Mouse (Mus musculus): Measurements from ENCODE around the gene Mlph. TPM values are rescaled to one million over a fixed set of nuclear protein-coding genes. Genes with fewer than 3 reads are reported as not detected.

The Mlph gene
- polyA plus RNA-seq (2015; fragmentation: Nextera tagmentation; extraction: Ambion mirVana): 0.09 and 0.31 TPM in 2 replicates

- H3K9me3 ChIP-seq (replicated peaks): no peaks in the 10 kb centered on the region; the same call in none of the 2 replicates
- peak within 1 kb of the TSS; percentile 47 for H3K4me2 ChIP-seq
Observed at GRCm38 (mm10) chr1:90914948-90915569, at the start of gene Mlph. Mlph (plus strand) TSS chr1:90915085.

GRCm38 (mm10) chr1:90866734-90867133 is 48.2 kb upstream of the Mlph start:
- Histone ChIP-seq H3K36me3 (no peaks in the 10 kb centered on the region), H3K27me3 (replicated peaks) (no peaks in the 10 kb centered on the region), H3K9me3 (replicated peaks) (no peaks in the 10 kb centered on the region), H3K4me1 (no peaks in the 10 kb centered on the region), H3K9ac (replicated peaks) (no peak overlapping the region), H3K27ac (replicated peaks) (no peak overlapping the region), H3K4me3 (replicated peaks) (no peak overlapping the region), H3K4me2 (no peak overlapping the region)
- no peak for ATAC-seq (ENCODE audit: low FRiP score)
- WGBS: 76% methylated on average over 7 of the region's 7 CpGs

More at GRCm38 (mm10) chr1:90914948-90915569, at the start of gene Mlph:
- 12% methylated on average over 18 of the region's 18 CpGs for WGBS
- Histone ChIP-seq H3K36me3 (no peaks in the 10 kb centered on the region), H3K4me3 (replicated peaks) (peak within 1 kb of the TSS; percentile 9), H3K9ac (replicated peaks) (no peak within 1 kb of the TSS), H3K4me1 (peaks cover 10% of the 10 kb centered on the region), H3K27ac (replicated peaks) (no peak within 1 kb of the TSS), H3K27me3 (replicated peaks) (peaks cover 3% of the 10 kb centered on the region; the same call in 1 of the 2 replicates)
- no peak for ATAC-seq (ENCODE audit: low FRiP score)

- Histone ChIP-seq H3K4me3 (replicated peaks) (no peak overlapping the region), H3K4me2 (no peak overlapping the region), H3K27me3 (replicated peaks) (no peaks in the 10 kb centered on the region), H3K9me3 (replicated peaks) (no peaks in the 10 kb centered on the region), H3K9ac (replicated peaks) (no peak overlapping the region), H3K4me1 (no peaks in the 10 kb centered on the region), H3K36me3 (no peaks in the 10 kb centered on the region), H3K27ac (replicated peaks) (no peak overlapping the region)
- 86% methylated on average over 2 of the region's 2 CpGs for WGBS
- no peak for ATAC-seq (ENCODE audit: low FRiP score)
Observed at GRCm38 (mm10) chr1:90870581-90870980, 44.3 kb upstream of the Mlph start.

- Histone ChIP-seq H3K4me1 (no peaks in the 10 kb centered on the region), H3K27ac (replicated peaks) (no peak overlapping the region), H3K9me3 (replicated peaks) (no peaks in the 10 kb centered on the region), H3K4me2 (no peak overlapping the region), H3K27me3 (replicated peaks) (no peaks in the 10 kb centered on the region), H3K36me3 (no peaks in the 10 kb centered on the region), H3K9ac (replicated peaks) (no peak overlapping the region), H3K4me3 (replicated peaks) (no peak overlapping the region)
- no peak for ATAC-seq (ENCODE audit: low FRiP score)
- 90% methylated on average over 8 of the region's 8 CpGs for WGBS
Observed at GRCm38 (mm10) chr1:90875371-90875770, 39.5 kb upstream of the Mlph start.

- no peaks in the 10 kb centered on the region for H3K27me3 ChIP-seq (replicated peaks)
- 38% methylated on average over 2 of the region's 2 CpGs for WGBS
- H3K27ac ChIP-seq (replicated peaks): no peak overlapping the region
- no peak overlapping the region for H3K4me3 ChIP-seq (replicated peaks)
- no peak overlapping the region for H3K9ac ChIP-seq (replicated peaks)
- no peaks in the 10 kb centered on the region for H3K36me3 ChIP-seq
- no peak for ATAC-seq (ENCODE audit: low FRiP score)
- no peaks in the 10 kb centered on the region for H3K4me1 ChIP-seq
- H3K4me2 ChIP-seq: no peak overlapping the region
- no peaks in the 10 kb centered on the region for H3K9me3 ChIP-seq (replicated peaks)
Observed at GRCm38 (mm10) chr1:90875961-90876360, 38.9 kb upstream of the Mlph start.

- no peak overlapping the region for H3K9ac ChIP-seq (replicated peaks)
- H3K9me3 ChIP-seq (replicated peaks): no peaks in the 10 kb centered on the region
- H3K4me1 ChIP-seq: no peaks in the 10 kb centered on the region
- no peaks in the 10 kb centered on the region for H3K27me3 ChIP-seq (replicated peaks)
- H3K4me3 ChIP-seq (replicated peaks): no peak overlapping the region
- ATAC-seq (ENCODE audit: low FRiP score): no peak
- WGBS: 80% methylated on average over 5 of the region's 5 CpGs
- no peak overlapping the region for H3K27ac ChIP-seq (replicated peaks)
- no peak overlapping the region for H3K4me2 ChIP-seq
- no peaks in the 10 kb centered on the region for H3K36me3 ChIP-seq
Observed at GRCm38 (mm10) chr1:90876486-90877270, 38.2 kb upstream of the Mlph start.

GRCm38 (mm10) chr1:90885771-90886460 is 29.0 kb upstream of the Mlph start:
- Histone ChIP-seq H3K9ac (replicated peaks) (no peak overlapping the region), H3K27ac (replicated peaks) (no peak overlapping the region), H3K9me3 (replicated peaks) (no peaks in the 10 kb centered on the region), H3K36me3 (no peaks in the 10 kb centered on the region), H3K4me1 (no peaks in the 10 kb centered on the region), H3K4me3 (replicated peaks) (no peak overlapping the region), H3K27me3 (replicated peaks) (no peaks in the 10 kb centered on the region), H3K4me2 (no peak overlapping the region)
- WGBS: 80% methylated on average over 5 of the region's 6 CpGs
- no peak for ATAC-seq (ENCODE audit: low FRiP score)

- ATAC-seq (ENCODE audit: low FRiP score): no peak
- Histone ChIP-seq H3K27ac (replicated peaks) (no peak overlapping the region), H3K36me3 (no peaks in the 10 kb centered on the region), H3K4me3 (replicated peaks) (no peak overlapping the region), H3K27me3 (replicated peaks) (no peaks in the 10 kb centered on the region), H3K4me2 (no peak overlapping the region), H3K9me3 (replicated peaks) (no peaks in the 10 kb centered on the region), H3K9ac (replicated peaks) (no peak overlapping the region), H3K4me1 (peaks cover 7% of the 10 kb centered on the region)
- WGBS: 75% methylated on average over 3 of the region's 3 CpGs
Observed at GRCm38 (mm10) chr1:90894521-90894920, 20.4 kb upstream of the Mlph start.

GRCm38 (mm10) chr1:90895004-90895403 is 19.9 kb upstream of the Mlph start:
- Histone ChIP-seq H3K27ac (replicated peaks) (no peak overlapping the region), H3K9ac (replicated peaks) (no peak overlapping the region), H3K4me1 (peaks cover 7% of the 10 kb centered on the region), H3K4me2 (no peak overlapping the region), H3K27me3 (replicated peaks) (no peaks in the 10 kb centered on the region), H3K9me3 (replicated peaks) (no peaks in the 10 kb centered on the region), H3K36me3 (no peaks in the 10 kb centered on the region), H3K4me3 (replicated peaks) (no peak overlapping the region)
- ATAC-seq (ENCODE audit: low FRiP score): no peak
- WGBS: 90% methylated on average over 3 of the region's 3 CpGs

- no peaks in the 10 kb centered on the region for H3K27me3 ChIP-seq (replicated peaks)
- no peaks in the 10 kb centered on the region for H3K36me3 ChIP-seq
- H3K27ac ChIP-seq (replicated peaks): no peak overlapping the region
- no peak overlapping the region for H3K9ac ChIP-seq (replicated peaks)
- H3K4me3 ChIP-seq (replicated peaks): no peak overlapping the region
- 85% methylated on average over 4 of the region's 4 CpGs for WGBS
- no peak for ATAC-seq (ENCODE audit: low FRiP score)
- peaks cover 7% of the 10 kb centered on the region for H3K4me1 ChIP-seq
- no peaks in the 10 kb centered on the region for H3K9me3 ChIP-seq (replicated peaks)
- no peak overlapping the region for H3K4me2 ChIP-seq
Observed at GRCm38 (mm10) chr1:90896281-90896680, 18.6 kb upstream of the Mlph start.

GRCm38 (mm10) chr1:90896741-90897361 is 18.0 kb upstream of the Mlph start:
- no peaks in the 10 kb centered on the region for H3K27me3 ChIP-seq (replicated peaks)
- H3K27ac ChIP-seq (replicated peaks): peak overlapping the region; percentile 46
- H3K4me2 ChIP-seq: peak overlapping the region; percentile 9; the same call in 1 of the 2 replicates
- no peak overlapping the region for H3K4me3 ChIP-seq (replicated peaks)
- H3K4me1 ChIP-seq: peaks cover 7% of the 10 kb centered on the region
- 32% methylated on average over 14 of the region's 14 CpGs for whole genome bisulfite sequencing
- no peak overlapping the region for H3K9ac ChIP-seq (replicated peaks)
- peak; percentile 57; the same call in 1 of the 2 replicates for ATAC-seq (ENCODE audit: low FRiP score)
- H3K36me3 ChIP-seq: no peaks in the 10 kb centered on the region
- H3K9me3 ChIP-seq (replicated peaks): no peaks in the 10 kb centered on the region

All from neural tube, embryonic 15.5 days (tissue).